Mouse (Mus musculus) kidney, embryonic 14.5 days (tissue): ENCODE results near the gene Spata4. TPM values are rescaled to one million over a fixed set of nuclear protein-coding genes. Genes with fewer than 3 reads are reported as not detected.

Experiments used
- ATAC-seq: fragments of 200-750 bp; cut with Nextera tagmentation; 2 replicates; pipeline ENCODE4 v1.8.0; 2017; ENCODE audit warnings: moderate number of reproducible peaks, mild to moderate bottlenecking, moderate TSS enrichment, moderate library complexity; ENCODE audit not compliant: low FRiP score, low TSS enrichment
- H3K27ac ChIP-seq: fragments of 300-500 bp; sonication (generic); 2 replicates; pipeline ENCODE4 v1.5.1; 2014; ENCODE audit warnings: low read depth, mild to moderate bottlenecking, low read length, moderate library complexity, mixed read lengths
- H3K27me3 ChIP-seq: fragments of 300-500 bp; sonication (generic); 2 replicates; pipeline ENCODE4 v1.6.1; 2014; ENCODE audit warnings: mild to moderate bottlenecking, low read length; ENCODE audit not compliant: control insufficient read depth, insufficient read depth
- H3K36me3 ChIP-seq: fragments of 300-500 bp; sonication (generic); 2 replicates; pipeline ENCODE4 v1.6.1; 2014; ENCODE audit warnings: low read length, mixed read lengths; ENCODE audit not compliant: control insufficient read depth, insufficient read depth
- H3K4me1 ChIP-seq: fragments of 300-500 bp; sonication (generic); 2 replicates; pipeline ENCODE4 v1.6.1; 2014; ENCODE audit warnings: low read length, mixed read lengths; ENCODE audit not compliant: control insufficient read depth, insufficient read depth
- H3K4me2 ChIP-seq: fragments of 300-500 bp; sonication (generic); replicated peaks from 2 replicates; pipeline ENCODE4 v1.6.1; 2014; ENCODE audit warnings: low read depth, mild to moderate bottlenecking, low read length
- H3K4me3 ChIP-seq: fragments of 300-500 bp; sonication (generic); 2 replicates; pipeline ENCODE4 v1.5.1; 2014; ENCODE audit warnings: mild to moderate bottlenecking, low read length
- H3K9ac ChIP-seq: fragments of 300-500 bp; sonication (generic); 2 replicates; pipeline ENCODE4 v1.6.1; 2014; ENCODE audit warnings: low read depth, mild to moderate bottlenecking, low read length, moderate library complexity
- H3K9me3 ChIP-seq: fragments of 300-500 bp; sonication (generic); 2 replicates; pipeline ENCODE4 v1.6.1; 2016; ENCODE audit warnings: low read length; ENCODE audit not compliant: control insufficient read depth
- WGBS: fragments of 180-500 bp; shearing (Covaris S2); extraction: QIAGEN DNeasy Blood & Tissue Kit; methylation state at CpG from one replicate; pipeline ENCODE4 v1.1.7; 2014; 5-methylcytosine and 5-hydroxymethylcytosine counted together
- polyA plus RNA-seq: library from polyadenylated mRNA; unstranded; fragments of >200 nt; fragmentation: Nextera tagmentation; extraction: Ambion mirVana; gene quantifications from 2 replicates; pipeline ENCODE4 v1.2.1, GENCODE M21; 2014

The Spata4 gene
- polyA plus RNA-seq = not detected in 2 replicates

- 6% methylated on average over 21 of the region's 21 CpGs for WGBS
- no peaks in the 10 kb centered on the region for H3K4me1 ChIP-seq
- peak within 1 kb of the TSS; percentile 31 for H3K4me3 ChIP-seq
- H3K4me2 ChIP-seq = peak within 1 kb of the TSS; percentile 56
- no peaks in the 10 kb centered on the region for H3K27me3 ChIP-seq
- ATAC-seq = peak; percentile 92
- no peaks in the 10 kb centered on the region for H3K9me3 ChIP-seq
- H3K9ac ChIP-seq = no peak within 1 kb of the TSS
- no peaks in the 10 kb centered on the region for H3K36me3 ChIP-seq
- no peak within 1 kb of the TSS for H3K27ac ChIP-seq
Observed at GRCm38 (mm10) chr8:54600671-54601251, at the start of gene Spata4. Gene Spata4 (plus strand): TSS chr8:54600781.

DNA sequence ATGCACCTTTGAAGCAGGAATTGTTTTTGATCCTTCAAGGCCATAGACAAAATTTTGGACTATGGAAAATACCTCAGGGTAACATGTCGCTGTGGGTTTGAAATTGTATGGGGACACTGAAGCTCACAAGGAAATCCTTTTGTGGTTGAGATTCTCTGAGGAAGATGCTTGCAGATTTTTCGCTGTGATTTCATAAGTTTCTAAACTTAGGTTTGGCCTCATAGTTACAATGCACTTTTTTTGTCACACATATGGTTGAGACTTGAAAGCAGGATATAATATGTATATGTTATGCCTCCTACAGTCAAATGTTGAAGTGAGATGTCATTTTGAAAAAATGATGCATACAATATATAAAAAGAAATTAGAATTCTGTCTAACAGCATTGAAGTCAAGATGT, 45.7 kb upstream of the Spata4 start:
- H3K9me3 ChIP-seq = no peaks in the 10 kb centered on the region
- H3K4me2 ChIP-seq = no peak overlapping the region
- H3K36me3 ChIP-seq = no peaks in the 10 kb centered on the region
- ATAC-seq = no peak
- H3K9ac ChIP-seq = no peak overlapping the region
- 89% methylated on average over 2 of the region's 2 CpGs for WGBS
- no peaks in the 10 kb centered on the region for H3K27me3 ChIP-seq
- H3K4me1 ChIP-seq = no peaks in the 10 kb centered on the region
- no peak overlapping the region for H3K27ac ChIP-seq
- no peak overlapping the region for H3K4me3 ChIP-seq

DNA sequence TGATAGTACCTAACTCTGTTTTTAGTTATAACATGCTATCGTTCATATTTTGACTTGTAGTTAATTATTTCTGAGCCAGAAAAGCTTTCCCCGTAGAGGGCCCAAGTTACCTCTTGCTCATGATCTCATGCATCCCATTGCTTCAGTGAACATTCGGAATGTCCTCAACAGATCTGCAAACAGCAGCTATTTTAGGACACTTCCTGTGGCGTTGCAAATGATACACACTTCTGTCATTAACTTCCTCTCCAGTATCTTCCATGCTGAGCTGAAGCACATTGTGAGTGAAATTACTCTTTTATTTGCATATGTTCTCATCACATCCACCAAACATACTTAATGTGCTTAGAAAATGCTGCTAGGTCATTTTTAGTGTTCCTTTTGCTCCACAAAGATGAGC, 38.4 kb upstream of the Spata4 start:
- ATAC-seq = no peak

GRCm38 (mm10) chr8:54565181-54565580, 35.4 kb upstream of the Spata4 start:
- no peak overlapping the region for H3K27ac ChIP-seq
- H3K9me3 ChIP-seq = no peaks in the 10 kb centered on the region
- ATAC-seq = no peak
- H3K9ac ChIP-seq = no peak overlapping the region
- no peak overlapping the region for H3K4me2 ChIP-seq
- WGBS = 73% methylated on average over 1 of the region's 1 CpGs
- no peaks in the 10 kb centered on the region for H3K36me3 ChIP-seq
- H3K27me3 ChIP-seq = no peaks in the 10 kb centered on the region
- H3K4me1 ChIP-seq = no peaks in the 10 kb centered on the region
- H3K4me3 ChIP-seq = no peak overlapping the region

More for the DNA sequence above, 38.4 kb upstream of the Spata4 start:
- Histone ChIP-seq H3K27me3 (no peaks in the 10 kb centered on the region), H3K4me1 (no peaks in the 10 kb centered on the region), H3K9ac (no peak overlapping the region), H3K9me3 (no peaks in the 10 kb centered on the region), H3K36me3 (no peaks in the 10 kb centered on the region), H3K4me3 (no peak overlapping the region), H3K27ac (no peak overlapping the region), H3K4me2 (no peak overlapping the region)
- WGBS = 65% methylated on average over 4 of the region's 4 CpGs

DNA sequence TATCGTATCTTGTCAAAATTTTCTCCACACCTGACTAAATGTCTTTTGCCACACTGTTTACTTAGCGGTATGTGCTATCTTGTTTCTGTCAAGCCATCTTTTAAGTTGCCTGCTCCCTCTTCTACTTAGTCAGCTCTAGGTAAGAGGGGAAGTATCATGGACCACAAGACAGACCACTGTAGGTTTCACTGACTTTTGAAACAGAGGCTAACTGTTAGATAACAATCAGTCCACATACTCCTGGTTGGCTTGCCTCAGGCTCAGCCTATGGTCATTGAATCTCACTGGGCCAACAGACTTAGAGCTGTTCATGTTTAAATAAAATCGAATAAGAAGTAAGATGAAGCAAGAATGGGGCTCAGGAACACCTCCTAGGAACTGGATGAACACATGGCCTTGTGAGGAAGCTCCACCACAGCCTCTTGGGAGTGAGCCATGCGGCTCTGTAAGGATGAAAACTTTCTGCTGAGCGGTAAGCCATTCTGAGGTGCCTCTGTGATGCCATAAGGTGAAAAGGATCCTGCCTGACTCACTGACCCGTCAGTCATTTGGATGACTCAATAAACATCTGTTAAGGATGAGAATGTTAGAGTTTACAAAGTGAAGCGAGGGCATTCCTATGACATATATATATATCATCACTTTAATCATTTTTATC, 34.8 kb upstream of the Spata4 start:
- H3K36me3 ChIP-seq = no peaks in the 10 kb centered on the region
- H3K9ac ChIP-seq = no peak overlapping the region
- 87% methylated on average over 7 of the region's 7 CpGs for WGBS
- H3K9me3 ChIP-seq = no peaks in the 10 kb centered on the region
- no peaks in the 10 kb centered on the region for H3K4me1 ChIP-seq
- no peak overlapping the region for H3K4me3 ChIP-seq
- ATAC-seq = no peak
- H3K27ac ChIP-seq = no peak overlapping the region
- H3K27me3 ChIP-seq = no peaks in the 10 kb centered on the region
- H3K4me2 ChIP-seq = no peak overlapping the region

- H3K9ac ChIP-seq = no peak overlapping the region
- H3K4me2 ChIP-seq = no peak overlapping the region
- WGBS = 74% methylated on average over 2 of the region's 2 CpGs
- no peak overlapping the region for H3K4me3 ChIP-seq
- ATAC-seq = no peak
- no peak overlapping the region for H3K27ac ChIP-seq
- no peaks in the 10 kb centered on the region for H3K4me1 ChIP-seq
- H3K36me3 ChIP-seq = no peaks in the 10 kb centered on the region
- H3K9me3 ChIP-seq = no peaks in the 10 kb centered on the region
- no peaks in the 10 kb centered on the region for H3K27me3 ChIP-seq
Observed at GRCm38 (mm10) chr8:54567168-54567567, 33.4 kb upstream of the Spata4 start.

DNA sequence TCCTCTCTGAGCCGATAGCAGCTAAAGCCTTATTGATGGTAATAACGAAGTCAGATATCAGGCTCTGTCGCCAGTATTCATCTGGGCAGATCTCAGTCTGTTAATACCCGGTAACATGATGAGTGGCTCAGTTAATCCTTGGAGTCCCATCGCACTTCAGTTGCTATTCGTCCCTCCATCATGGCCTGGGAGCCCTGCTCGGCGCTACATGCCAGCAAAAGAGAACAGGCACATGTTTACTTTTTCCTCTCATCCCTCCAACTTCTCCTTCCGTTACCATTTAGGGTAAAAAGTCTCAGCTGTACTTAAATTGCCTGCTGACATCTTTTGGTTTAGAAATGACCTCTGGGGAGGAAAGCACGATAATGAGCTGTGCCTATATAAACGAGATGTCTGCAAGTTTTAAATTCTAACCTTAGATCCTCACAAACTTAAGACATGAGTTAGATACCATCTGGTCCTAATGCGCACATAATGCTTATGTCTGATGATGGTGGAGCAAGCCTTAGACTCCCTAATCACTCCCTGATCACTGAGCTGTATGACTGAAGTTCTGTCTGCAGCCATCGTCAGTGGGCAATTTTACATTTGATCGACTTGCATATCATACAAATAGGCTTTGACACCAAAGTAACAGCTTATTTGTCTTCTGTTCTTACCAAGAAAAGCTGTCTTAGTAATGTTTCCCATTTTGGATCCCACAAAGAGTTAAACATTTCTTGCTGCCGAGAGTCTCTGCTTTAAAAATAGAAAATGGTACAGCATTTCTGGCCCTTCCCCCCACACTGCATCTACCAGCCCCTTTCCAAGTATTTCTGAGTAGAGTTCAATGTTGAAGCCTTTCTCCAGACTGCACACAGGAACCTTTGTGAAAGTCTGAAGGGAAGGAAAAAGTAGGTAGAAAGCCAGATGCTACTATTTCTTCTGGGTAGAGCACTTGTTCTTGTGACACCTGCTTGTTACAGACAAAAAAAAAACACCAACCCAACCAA, 29.7 kb upstream of the Spata4 start:
- H3K36me3 ChIP-seq = no peaks in the 10 kb centered on the region
- H3K27ac ChIP-seq = no peak overlapping the region
- H3K9ac ChIP-seq = no peak overlapping the region
- H3K9me3 ChIP-seq = no peaks in the 10 kb centered on the region
- H3K4me3 ChIP-seq = no peak overlapping the region
- H3K4me1 ChIP-seq = no peaks in the 10 kb centered on the region
- 54% methylated on average over 15 of the region's 15 CpGs for whole genome bisulfite sequencing
- no peak for ATAC-seq
- no peak overlapping the region for H3K4me2 ChIP-seq
- no peaks in the 10 kb centered on the region for H3K27me3 ChIP-seq

- WGBS = 84% methylated on average over 3 of the region's 3 CpGs
- H3K4me3 ChIP-seq = no peak overlapping the region
- ATAC-seq = no peak
Observed at GRCm38 (mm10) chr8:54581436-54581835, 19.1 kb upstream of the Spata4 start.

GRCm38 (mm10) chr8:54582886-54583285, 17.7 kb upstream of the Spata4 start:
- no peak overlapping the region for H3K27ac ChIP-seq

More at GRCm38 (mm10) chr8:54581436-54581835, 19.1 kb upstream of the Spata4 start:
- H3K9ac ChIP-seq = no peak overlapping the region
- H3K36me3 ChIP-seq = no peaks in the 10 kb centered on the region
- H3K27me3 ChIP-seq = no peaks in the 10 kb centered on the region
- H3K27ac ChIP-seq = no peak overlapping the region
- H3K4me1 ChIP-seq = no peaks in the 10 kb centered on the region
- H3K9me3 ChIP-seq = no peaks in the 10 kb centered on the region
- H3K4me2 ChIP-seq = no peak overlapping the region

More at GRCm38 (mm10) chr8:54582886-54583285, 17.7 kb upstream of the Spata4 start:
- Histone ChIP-seq H3K9me3 (no peaks in the 10 kb centered on the region), H3K4me1 (no peaks in the 10 kb centered on the region), H3K27me3 (no peaks in the 10 kb centered on the region), H3K9ac (no peak overlapping the region), H3K36me3 (no peaks in the 10 kb centered on the region), H3K4me2 (no peak overlapping the region), H3K4me3 (no peak overlapping the region)
- WGBS = 19% methylated on average over 1 of the region's 1 CpGs
- ATAC-seq = no peak
